In genomic region chr1:97974968-97975367, GRCm38 (mm10) we compare ENCODE assay signal across 9 mouse cellular contexts.
DNase-seq lines count a peak whose midpoint lies in the region; ATAC-seq and TF ChIP-seq lines count a peak whose summit lies in the region.
"Had no signal": no experiment of that assay in that cellular context is flagged by ENCODE, and none has a peak within 500 bp of the region (broad histone marks: within the 10 kb centered on the region; RNA-seq: fewer than 3 reads in every experiment).

No protein-coding gene starts in this region.

- H3K4me3 ChIP-seq in hindbrain, embryonic 11.5 days (ENCODE audit: low read depth, low read length) = no peak overlapping the region
- H3K4me3 ChIP-seq in hindbrain, embryonic 10.5 days = no peak overlapping the region
- peak overlapping the region; percentile 89 for H3K4me3 ChIP-seq in heart, postnatal 0 days (ENCODE audit: low read depth, low read length)
- H3K4me3 ChIP-seq in neural tube, embryonic 12.5 days = no peak overlapping the region
- H3K4me3 ChIP-seq: liver, embryonic 15.5 days had no signal

- DNase-seq in hindbrain, embryonic 11.5 days (ENCODE audit: low spot score) = peak; percentile 7
- DNase-seq in hindbrain, embryonic 10.5 days (ENCODE audit: low spot score) = no peak
- DNase-seq in embryo, embryonic 11.5 days (ENCODE audit: low read depth, low spot score) = peak; percentile 4
- DNase-seq in heart, postnatal 0 days (ENCODE audit: low spot score) = no peak
- DNase-seq in right cerebral cortex, postnatal 25 days = no peak
- no peak for DNase-seq in left cerebral cortex, adult 11 months (ENCODE audit: low spot score)
- DNase-seq: cerebellum, adult 9-11 months had no signal

- no peaks in the 10 kb centered on the region for H3K36me3 ChIP-seq in hindbrain, embryonic 11.5 days (ENCODE audit: control insufficient read depth, insufficient read depth, low read length)
- H3K36me3 ChIP-seq in hindbrain, embryonic 10.5 days = no peaks in the 10 kb centered on the region
- peaks cover 25% of the 10 kb centered on the region for H3K36me3 ChIP-seq in heart, postnatal 0 days (replicated peaks; ENCODE audit: control insufficient read depth, insufficient read depth, low read length)
- no peaks in the 10 kb centered on the region for H3K36me3 ChIP-seq in neural tube, embryonic 12.5 days
- H3K36me3 ChIP-seq: liver, embryonic 15.5 days had no signal

- WGBS in hindbrain, embryonic 11.5 days = 60% methylated on average over 11 of the region's 11 CpGs
- WGBS in hindbrain, embryonic 10.5 days = 72% methylated on average over 11 of the region's 11 CpGs
- 22% methylated on average over 11 of the region's 11 CpGs for WGBS in heart, postnatal 0 days
- WGBS in neural tube, embryonic 12.5 days = 35% methylated on average over 11 of the region's 11 CpGs

- peak; percentile 22; the same call in 1 of the 2 replicates for ATAC-seq in hindbrain, embryonic 11.5 days (ENCODE audit: low FRiP score)
- no peak for ATAC-seq in heart, postnatal 0 days (ENCODE audit: insufficient read depth, low read depth)
- peak; percentile 61 for ATAC-seq in neural tube, embryonic 12.5 days (ENCODE audit: low FRiP score, low read depth)

- H3K9ac ChIP-seq in hindbrain, embryonic 11.5 days (ENCODE audit: low read depth, low read length) = no peak overlapping the region
- H3K9ac ChIP-seq in heart, postnatal 0 days (replicated peaks; ENCODE audit: low read depth, low read length) = peak overlapping the region; percentile 90
- no peak overlapping the region for H3K9ac ChIP-seq in neural tube, embryonic 12.5 days
- H3K9ac ChIP-seq: liver, embryonic 15.5 days had no signal

- TF ChIP-seq CTCF in heart, postnatal 0 days (IDR thresholded peaks at IDR 0.05; ENCODE audit: low read depth) = no peak

- H3K27me3 ChIP-seq in hindbrain, embryonic 11.5 days (ENCODE audit: control insufficient read depth, insufficient read depth, low read length) = no peaks in the 10 kb centered on the region
- no peaks in the 10 kb centered on the region for H3K27me3 ChIP-seq in hindbrain, embryonic 10.5 days (ENCODE audit: insufficient read depth, poor library complexity, severe bottlenecking)
- no peaks in the 10 kb centered on the region for H3K27me3 ChIP-seq in heart, postnatal 0 days (ENCODE audit: control insufficient read depth, insufficient read depth, low read length)
- H3K27me3 ChIP-seq in neural tube, embryonic 12.5 days (replicated peaks) = no peaks in the 10 kb centered on the region

- H3K9me3 ChIP-seq in hindbrain, embryonic 11.5 days (ENCODE audit: control insufficient read depth, low read length) = no peaks in the 10 kb centered on the region
- no peaks in the 10 kb centered on the region for H3K9me3 ChIP-seq in hindbrain, embryonic 10.5 days
- H3K9me3 ChIP-seq in heart, postnatal 0 days (replicated peaks; ENCODE audit: control insufficient read depth, low read length) = no peaks in the 10 kb centered on the region
- H3K9me3 ChIP-seq in neural tube, embryonic 12.5 days = no peaks in the 10 kb centered on the region
- H3K9me3 ChIP-seq: liver, embryonic 15.5 days had no signal

- no peak overlapping the region for H3K27ac ChIP-seq in hindbrain, embryonic 11.5 days (ENCODE audit: low read depth, low read length)
- no peak overlapping the region for H3K27ac ChIP-seq in hindbrain, embryonic 10.5 days
- peak overlapping the region; percentile 52 for H3K27ac ChIP-seq in heart, postnatal 0 days (ENCODE audit: low read depth)
- H3K27ac ChIP-seq in neural tube, embryonic 12.5 days = no peak overlapping the region
- H3K27ac ChIP-seq: liver, embryonic 15.5 days had no signal

- no peaks in the 10 kb centered on the region for H3K4me1 ChIP-seq in hindbrain, embryonic 11.5 days (replicated peaks; ENCODE audit: control insufficient read depth, insufficient read depth, low read length)
- peaks cover 10% of the 10 kb centered on the region; the same call in 1 of the 2 replicates for H3K4me1 ChIP-seq in hindbrain, embryonic 10.5 days (replicated peaks)
- H3K4me1 ChIP-seq in heart, postnatal 0 days (ENCODE audit: control insufficient read depth, insufficient read depth) = peaks cover 17% of the 10 kb centered on the region; the same call in 1 of the 2 replicates
- H3K4me1 ChIP-seq in neural tube, embryonic 12.5 days = peaks cover 10% of the 10 kb centered on the region; the same call in 1 of the 2 replicates

- no peak for TF ChIP-seq EP300 in heart, postnatal 0 days (IDR thresholded peaks at IDR 0.05; ENCODE audit: low read depth)

- no peak overlapping the region for H3K4me2 ChIP-seq in hindbrain, embryonic 11.5 days (replicated peaks; ENCODE audit: low read depth, low read length)
- peak overlapping the region; percentile 69 for H3K4me2 ChIP-seq in heart, postnatal 0 days (ENCODE audit: low read depth, low read length)
- peak overlapping the region; percentile 35 for H3K4me2 ChIP-seq in neural tube, embryonic 12.5 days (replicated peaks)
- H3K4me2 ChIP-seq: liver, embryonic 15.5 days had no signal

Comparison
In these comparisons a context has a peak if more than half of its experiments do, and no peak if none do; other contexts are left out.
1. DNase-seq: peak in hindbrain, embryonic 11.5 days (single experiment) and embryo, embryonic 11.5 days (single experiment); none in hindbrain, embryonic 10.5 days (single experiment), heart, postnatal 0 days (single experiment), right cerebral cortex, postnatal 25 days (single experiment) and left cerebral cortex, adult 11 months (single experiment).